Mouse (Mus musculus): ENCODE data around the gene Zbtb20.

Zbtb20 gene

DNA sequence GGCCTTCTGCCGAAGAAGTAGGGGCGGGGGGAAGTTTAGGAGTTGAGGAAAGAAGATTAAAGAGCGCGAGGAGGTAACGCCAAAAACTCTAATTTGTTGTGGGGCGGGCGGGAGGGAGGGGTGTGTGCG is at the start of gene Zbtb20:
Gene Zbtb20 (plus strand): TSS at position 30 of the 129 bp plus-strand sequence.
- no peak for DNase-seq (ENCODE audit: low spot score in 2 of 2)

- no peak for DNase-seq (ENCODE audit: low spot score in 2 of 2)
These were observed 39.7 kb upstream of the Zbtb20 start for GRCm38 (mm10) chr16:42835940-42836339.

DNA sequence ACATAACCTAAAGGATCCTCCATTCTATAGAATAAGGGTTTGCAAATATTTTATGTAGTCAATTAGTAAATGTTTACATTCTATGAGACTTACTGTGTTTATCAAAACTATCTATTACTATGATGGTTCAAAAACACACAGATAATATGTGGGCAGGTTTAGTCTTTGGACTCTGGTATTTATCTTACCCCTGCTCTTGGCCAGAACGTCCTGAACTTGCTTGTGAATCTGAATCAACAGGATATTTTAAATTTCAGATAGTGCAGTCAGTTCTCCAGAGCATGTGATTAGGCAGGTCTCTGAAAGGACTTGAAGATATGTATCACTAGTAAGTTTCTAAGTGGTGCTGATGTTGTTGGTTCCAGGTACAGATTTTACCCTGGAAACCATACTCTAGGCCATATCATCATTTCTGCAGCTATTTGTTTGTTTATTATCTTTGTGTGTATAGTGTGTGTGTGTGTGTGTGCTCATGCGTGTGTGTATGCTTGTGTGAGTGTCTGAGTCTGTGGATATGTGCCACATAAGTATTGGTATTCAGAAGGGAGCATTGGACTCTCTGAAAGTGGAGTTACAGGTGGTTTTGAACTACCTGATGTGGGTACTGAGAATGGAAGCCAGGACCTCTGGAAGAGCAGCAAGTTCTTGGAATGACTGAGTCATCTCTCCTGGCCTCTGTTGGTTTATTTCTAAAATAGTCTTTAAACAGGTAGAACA is 39.1 kb upstream of the Zbtb20 start:
- DNase-seq (ENCODE audit: low spot score in 2 of 2): no peak

DNA sequence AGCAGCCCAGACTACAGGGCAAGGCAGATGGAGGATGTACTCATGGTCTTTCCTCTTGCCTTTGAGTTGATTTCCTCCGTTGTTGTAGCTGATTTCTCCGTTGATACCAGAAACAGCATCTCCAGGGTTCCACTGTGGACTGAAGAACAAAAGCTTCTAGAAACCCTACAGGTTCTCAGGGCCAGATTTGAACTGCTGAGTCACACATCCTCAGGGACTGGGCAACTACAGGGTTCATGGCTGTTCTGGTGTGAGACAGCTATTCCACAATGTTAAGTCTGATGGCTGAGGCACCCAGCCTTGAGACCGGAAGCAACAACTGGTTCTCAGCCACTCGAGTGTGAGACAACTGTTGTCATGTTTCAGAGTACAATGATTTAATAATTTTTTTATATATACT is 37.5 kb upstream of the Zbtb20 start:
- no peak for DNase-seq (ENCODE audit: low spot score in 2 of 2)

DNA sequence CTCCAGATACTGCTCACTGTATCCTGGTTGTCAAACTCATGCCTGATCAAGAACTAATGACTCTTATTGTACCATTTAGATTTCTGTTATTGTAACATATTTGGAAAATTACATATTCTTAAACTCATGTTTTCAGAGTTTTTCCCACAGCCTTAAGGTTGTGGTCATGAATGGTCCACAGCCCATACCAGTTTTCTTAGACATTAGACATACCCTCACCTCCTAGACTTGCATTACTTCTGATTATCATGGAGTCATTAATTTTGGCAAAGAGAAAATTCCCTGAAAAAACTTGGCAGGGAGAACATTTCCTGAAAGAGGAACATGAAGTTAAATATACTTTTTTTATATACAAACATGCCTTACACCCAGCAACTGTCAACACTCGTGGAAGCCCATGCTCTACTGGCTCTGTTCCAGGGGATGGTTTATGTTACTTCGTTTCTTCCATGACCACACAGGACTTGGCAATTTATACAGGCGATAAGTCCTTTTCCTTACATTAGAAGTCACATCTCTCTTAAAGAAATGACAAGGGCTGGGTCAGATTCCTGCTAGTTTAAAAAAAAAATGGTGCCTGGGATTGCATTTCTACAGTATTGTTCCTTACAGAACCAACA is 18.0 kb upstream of the Zbtb20 start:
- DNase-seq (ENCODE audit: low spot score in 2 of 2): no peak

DNA sequence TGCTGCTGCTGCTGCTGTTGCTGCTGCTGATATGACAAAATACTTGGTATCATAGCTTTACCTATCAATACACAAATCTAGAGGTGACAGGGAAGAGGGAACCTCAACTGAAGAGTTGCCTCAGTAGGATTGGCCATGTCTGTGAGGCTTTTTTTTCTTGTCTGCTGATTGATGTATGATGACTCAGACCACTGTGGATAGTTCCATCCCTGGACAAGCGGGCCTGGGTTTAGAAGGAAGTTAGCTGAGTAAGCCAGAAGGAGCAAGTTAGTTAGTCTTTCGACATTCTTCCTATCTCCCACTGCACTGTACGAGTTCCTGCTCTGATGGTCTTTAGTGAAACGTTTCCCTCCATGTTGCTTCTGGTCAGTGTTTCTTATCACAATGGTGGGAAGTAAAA is 16.4 kb upstream of the Zbtb20 start:
- no peak for DNase-seq (ENCODE audit: low spot score in 2 of 2)

DNA sequence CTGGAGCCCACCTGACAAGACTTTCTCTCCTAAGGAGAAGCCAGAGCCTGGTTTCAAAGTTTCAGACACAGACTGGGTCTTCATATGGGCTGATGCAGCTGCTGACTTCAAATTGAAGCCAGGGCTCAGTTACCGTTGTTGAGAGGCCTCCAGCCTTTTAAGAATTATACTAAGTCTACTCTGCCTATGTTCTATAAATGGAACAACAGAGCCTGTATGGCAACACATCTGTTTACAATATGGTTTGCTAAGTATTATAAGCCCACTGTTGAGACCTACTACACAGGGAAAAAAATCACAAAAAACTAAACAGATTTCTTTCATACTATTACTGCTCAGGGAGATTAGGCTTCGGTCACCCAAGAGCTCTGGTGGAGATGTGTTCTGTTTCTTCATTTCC is 12.4 kb upstream of the Zbtb20 start:
- DNase-seq (ENCODE audit: low spot score in 2 of 2): no peak

- no peak for DNase-seq (ENCODE audit: low spot score in 2 of 2)
These were observed 9.6 kb upstream of the Zbtb20 start for GRCm38 (mm10) chr16:42866061-42866460.

DNA sequence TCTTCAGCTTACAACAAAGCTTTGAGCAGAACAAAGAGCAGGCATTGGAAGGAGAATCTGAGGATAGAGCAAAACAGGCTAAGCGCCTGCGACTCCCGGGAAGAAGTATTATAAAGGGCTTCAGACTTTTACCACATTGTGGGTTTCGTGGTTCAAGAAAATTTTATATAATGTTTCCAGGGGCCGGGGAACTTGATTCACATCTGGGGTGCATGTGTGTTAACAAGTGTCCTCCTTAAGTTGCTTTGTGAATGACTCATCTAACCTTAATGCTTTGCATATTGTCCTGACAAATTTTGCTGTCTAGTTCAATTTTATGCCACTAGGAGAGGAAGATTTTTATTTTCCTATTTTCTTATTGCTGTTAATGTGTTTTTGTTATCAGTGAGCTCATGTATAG is 3.6 kb upstream of the Zbtb20 start:
- DNase-seq (ENCODE audit: low spot score in 2 of 2): no peak

DNA sequence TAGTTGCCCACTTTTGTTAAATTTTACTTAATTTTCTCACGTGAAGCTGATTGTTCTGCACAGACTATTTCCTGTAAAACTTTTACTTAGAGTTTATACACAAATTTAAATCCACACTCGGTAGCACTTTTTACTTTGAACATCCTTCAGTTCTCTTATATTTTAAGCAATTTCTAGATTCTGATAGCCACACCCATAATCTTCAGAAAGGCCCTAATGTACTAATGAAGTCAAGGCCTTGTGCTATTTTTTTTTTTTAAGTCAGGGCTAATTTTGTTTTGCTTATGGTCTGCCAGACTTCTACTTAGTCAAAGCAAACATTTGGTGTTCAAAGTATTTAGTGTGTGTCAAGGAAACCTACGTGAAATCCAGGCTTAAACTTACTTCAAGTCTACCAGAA is 1.7 kb upstream of the Zbtb20 start:
- no peak for DNase-seq (ENCODE audit: low spot score in 2 of 2)

DNA sequence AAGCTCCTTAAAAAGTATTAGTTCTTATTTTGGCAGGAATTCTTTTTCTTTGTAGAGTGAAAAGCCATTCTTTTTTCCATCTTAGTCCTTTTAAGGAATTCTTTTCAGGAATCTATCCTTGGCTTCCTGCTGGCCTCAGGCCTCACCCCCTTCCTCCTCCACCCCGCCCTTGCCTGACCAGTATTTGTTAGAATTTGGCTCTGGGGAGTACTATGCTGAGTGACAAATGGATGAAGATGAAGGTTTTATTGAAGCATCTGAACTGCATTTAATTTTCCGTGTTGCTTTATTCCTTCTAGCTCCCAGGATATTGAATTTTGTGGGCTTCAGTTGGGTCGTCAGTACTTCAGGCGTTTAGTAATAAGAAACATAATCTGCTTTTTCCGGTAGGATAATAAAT is 1.2 kb upstream of the Zbtb20 start:
- peak in 1 of 2 experiments; percentile 6 for DNase-seq (ENCODE audit: low spot score in 2 of 2)

DNA sequence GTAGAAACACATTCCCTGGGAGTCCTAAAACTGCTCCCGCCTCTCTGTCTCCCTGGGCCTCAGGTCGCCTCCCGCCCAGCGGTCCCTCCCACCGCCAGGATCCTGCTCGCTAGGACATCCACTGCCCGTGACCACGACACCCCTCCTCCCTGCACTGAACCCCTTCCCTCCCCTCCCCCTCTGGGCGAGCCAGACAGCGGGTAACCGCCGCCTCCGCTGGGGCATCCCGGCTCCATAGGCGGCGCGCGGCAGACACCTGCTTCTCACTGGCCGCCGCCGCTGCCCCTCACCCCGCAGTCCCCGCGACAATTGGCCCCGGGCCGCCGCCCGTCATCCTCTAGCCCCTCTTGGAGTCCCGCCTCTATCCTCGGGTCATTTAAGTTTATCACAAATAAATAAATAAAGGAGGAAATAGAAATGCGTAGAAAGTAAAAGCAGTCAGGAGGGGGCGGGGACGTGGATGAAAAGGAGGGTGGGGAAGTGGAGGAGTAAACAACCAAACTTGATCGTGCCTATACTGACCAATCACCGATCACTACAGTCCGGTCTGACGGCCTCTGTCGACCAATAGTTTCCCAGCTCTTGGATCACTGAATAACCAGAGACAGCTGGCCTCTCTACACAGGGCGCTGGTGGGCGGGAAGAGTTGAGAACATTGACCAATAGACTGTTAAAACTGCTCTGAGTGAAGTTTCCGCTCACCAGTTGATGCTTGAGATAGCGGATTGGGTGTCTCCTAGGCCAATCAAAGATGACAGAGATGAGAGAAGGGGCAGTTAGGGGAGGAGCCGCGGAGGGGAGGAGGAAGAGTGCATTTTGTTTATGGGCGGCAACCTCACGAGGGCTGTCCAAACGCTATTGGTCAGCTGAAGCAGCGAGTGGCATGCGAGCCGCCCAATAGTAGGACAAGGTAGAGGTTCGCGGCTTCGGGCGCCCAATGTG is 500 bp upstream of the Zbtb20 start:
- DNase-seq (ENCODE audit: low spot score in 2 of 2): peak; percentile 99

DNA sequence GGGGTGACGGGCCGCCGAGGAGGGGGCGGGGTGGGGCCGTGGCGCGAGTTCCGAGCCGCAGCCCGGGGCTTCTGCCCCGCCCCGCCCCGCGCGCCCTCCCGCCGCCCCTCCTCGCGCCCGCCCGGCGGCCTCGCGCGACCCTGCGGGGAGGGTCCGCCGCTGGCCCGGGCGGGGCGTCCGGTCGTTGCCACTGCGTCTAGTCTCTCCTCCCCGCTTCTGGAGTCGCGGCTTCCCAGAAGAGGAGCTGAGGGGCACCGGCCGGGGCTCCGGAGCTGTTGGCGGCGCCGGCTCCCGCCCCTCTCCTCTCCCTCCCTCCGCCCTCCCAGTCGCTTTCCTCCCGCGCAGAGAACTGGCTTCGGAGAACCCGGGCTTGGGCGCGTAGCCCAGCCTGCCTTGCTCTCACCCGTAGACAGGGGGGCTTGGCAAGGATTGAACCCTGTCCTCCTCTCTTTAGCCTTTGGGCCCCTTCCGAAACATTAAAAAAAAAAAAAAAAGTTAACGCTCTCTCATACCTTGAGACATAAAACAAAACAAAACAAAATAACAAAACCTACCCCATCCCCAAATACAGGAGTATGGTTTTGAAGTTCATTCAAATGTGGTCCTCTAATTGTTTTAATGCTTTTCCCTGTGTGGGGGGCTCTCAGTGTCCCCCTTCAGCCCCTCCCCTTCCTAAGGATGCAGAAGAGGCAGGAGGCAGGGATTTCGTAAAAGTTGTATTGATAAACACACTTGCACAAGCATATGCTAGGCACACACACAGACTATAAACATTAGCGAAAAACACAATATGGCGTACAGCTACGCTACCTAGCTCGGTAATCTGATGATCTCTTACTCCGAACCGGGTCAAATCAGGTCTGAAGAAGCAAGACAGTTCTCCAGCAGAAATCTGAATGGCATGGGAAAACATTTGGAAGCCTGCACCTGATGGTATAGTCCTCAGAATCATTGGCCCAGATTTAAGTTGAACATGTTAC is 630 bp downstream of the Zbtb20 start:
- DNase-seq (ENCODE audit: low spot score in 2 of 2): peak; percentile 29 to 34

GRCm38 (mm10) chr16:42880046-42880445 is 4.4 kb downstream of the Zbtb20 start:
- DNase-seq (ENCODE audit: low spot score in 2 of 2): no peak

GRCm38 (mm10) chr16:42885538-42885937 is 9.9 kb downstream of the Zbtb20 start:
- no peak for DNase-seq (ENCODE audit: low spot score in 2 of 2)

DNA sequence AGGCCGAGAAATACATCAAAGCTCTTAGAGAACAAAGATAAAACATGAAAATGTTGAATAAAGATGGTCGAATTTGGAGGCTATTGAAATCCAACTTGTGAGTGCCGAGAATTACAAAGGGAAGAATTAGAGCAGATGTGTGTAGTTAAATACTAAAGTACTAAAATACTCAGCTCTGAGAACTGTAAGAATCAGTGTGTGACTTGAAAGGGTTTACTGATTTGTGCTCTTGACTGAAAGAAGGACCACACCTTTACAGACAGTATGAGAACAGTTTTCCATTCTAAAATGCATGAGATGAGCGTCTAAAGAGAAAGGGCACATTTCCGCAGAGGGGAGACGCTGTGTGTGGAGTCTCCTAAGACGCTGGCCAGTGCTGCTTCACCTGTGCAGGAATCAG is 10.3 kb downstream of the Zbtb20 start:
- DNase-seq (ENCODE audit: low spot score in 2 of 2): no peak

DNA sequence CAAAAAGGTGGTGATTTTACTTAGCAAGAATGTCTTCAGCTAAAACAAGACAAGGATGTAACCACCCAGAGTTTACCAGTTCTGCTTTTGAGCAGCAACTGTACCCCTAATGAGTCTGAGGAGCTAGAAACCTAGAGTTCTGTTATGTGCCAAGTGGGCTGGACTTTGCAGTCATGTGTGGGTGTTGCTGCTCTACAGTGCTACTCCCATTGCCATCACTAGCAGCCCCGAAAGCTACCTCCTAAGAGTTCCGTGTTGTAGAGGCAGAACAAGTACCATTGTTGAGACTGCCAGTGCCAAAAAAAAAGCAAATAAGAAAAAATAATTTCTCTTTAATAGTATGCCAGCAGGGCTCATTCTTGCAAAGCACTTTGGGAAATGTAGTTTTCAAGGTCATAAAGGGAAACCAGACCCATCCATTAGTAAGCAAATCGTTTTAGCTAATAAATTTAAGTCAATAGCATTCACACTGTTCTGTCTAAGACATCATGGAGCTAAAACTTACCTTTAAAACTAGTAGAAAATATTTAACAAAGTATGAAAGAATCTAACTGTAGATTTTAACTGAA is 21.5 kb downstream of the Zbtb20 start:
- DNase-seq (ENCODE audit: low spot score in 2 of 2): no peak

DNA sequence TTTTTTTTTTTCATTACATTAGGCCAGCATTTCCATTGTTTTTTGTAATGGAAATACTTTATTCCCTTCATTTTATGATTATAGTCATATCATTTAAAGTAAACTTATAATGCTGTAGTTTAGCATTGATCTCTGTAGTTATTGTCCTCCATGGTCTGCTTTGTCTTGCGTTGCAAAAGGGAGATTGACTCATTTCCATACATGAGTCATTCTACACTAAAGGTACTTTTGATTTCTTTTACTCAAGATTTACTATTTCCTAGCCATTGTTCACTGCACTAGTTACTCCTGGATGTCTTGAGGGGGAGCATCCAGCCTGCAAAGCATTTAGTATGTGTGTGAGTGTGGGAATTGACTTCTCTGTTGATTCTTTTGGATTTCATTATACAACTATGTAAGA is 24.6 kb downstream of the Zbtb20 start:
- DNase-seq (ENCODE audit: low spot score in 2 of 2): no peak

DNA sequence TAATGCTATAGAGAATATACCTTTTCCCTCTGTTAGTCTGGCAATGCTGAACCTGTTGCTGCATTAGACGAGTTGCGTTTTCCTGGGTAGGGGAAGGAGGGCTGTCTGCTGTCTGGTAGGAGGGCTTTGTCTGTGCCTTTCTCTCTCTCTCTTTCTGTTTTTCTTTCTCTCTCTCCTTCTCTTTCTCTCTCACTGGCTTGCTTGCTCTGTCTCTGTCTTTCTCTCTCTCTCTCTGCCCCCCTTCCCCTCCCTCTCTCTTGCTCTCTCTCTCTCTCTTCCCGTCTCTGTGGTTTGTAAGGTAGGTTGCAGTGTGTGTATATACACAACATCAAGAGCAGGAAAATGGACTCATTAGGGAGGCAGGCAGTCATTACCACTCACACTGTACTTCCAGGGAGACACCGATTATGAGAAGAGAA is 31.6 kb downstream of the Zbtb20 start:
- no peak for DNase-seq (ENCODE audit: low spot score in 2 of 2)

DNA sequence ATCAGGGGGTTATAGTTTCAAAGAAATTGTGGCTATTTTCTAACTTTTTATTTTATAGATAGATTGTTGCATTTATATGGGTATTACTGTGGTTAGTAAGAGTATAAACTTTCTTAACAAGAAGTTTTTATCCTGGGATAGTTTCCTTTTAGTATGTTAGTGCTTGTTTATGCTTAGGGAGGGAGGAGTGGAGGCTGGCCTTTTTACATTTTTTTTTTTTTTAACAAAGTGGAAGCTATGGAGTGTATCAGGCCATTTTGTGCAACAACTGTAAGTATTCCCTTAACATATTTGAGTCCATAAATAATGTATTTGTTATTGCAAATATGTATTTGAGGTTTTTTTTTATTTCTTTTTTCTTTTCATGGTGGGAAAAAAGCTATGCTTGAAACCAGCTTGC is 32.7 kb downstream of the Zbtb20 start:
- DNase-seq (ENCODE audit: low spot score in 2 of 2): no peak

GRCm38 (mm10) chr16:42908896-42909295 is 33.2 kb downstream of the Zbtb20 start:
- no peak for DNase-seq (ENCODE audit: low spot score in 2 of 2)

DNA sequence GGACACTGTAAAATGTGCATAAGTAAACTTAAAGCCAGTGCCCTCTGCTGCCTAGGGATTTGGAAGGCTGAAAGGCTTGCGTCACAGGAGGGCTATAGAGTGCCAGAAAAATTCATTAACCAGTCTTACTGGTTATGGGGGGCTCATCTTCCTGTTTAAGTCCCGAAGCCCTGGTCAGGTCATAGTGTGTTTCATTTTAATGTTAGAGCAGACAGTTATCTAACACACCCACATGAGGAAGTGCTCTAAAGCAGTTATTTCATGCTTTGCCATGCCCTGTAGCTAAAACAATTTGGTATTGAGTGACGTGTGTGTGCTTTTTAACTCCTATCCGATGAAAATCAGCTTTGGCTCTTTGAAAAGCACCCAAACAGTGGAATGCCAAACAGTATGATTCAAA is 34.3 kb downstream of the Zbtb20 start:
- DNase-seq (ENCODE audit: low spot score in 2 of 2): no peak
